Mouse (Mus musculus): ENCODE measurements at regions not wholly inside any gene's neighbourhood (a gene's known extent, or its start where the extent isn't known, plus 50 kb on each side); places are given as distances from the start of the nearest gene placed in this dataset.

GRCm38 (mm10) chr10:126183961-126184360, 218.0 kb downstream of the Lrig3 start:
- H3K4me3 ChIP-seq (ENCODE audit: low read depth, low read length), result no peak overlapping the region
- H3K9ac ChIP-seq (ENCODE audit: low read depth, poor library complexity, severe bottlenecking), result no peak overlapping the region
- no peaks in the 10 kb centered on the region; the same call in 1 of the 2 replicates for H3K9me3 ChIP-seq (replicated peaks; ENCODE audit: control insufficient read depth, insufficient read depth, low read length, poor library complexity, severe bottlenecking)
- H3K27ac ChIP-seq (ENCODE audit: insufficient read depth, low read length), result no peak overlapping the region
- TF ChIP-seq EP300 (IDR thresholded peaks at IDR 0.05; ENCODE audit: insufficient read depth, low read depth, low read length), result no peak
- no peak for TF ChIP-seq CTCF (IDR thresholded peaks at IDR 0.05; ENCODE audit: low read depth, low read length)
- no peak for TF ChIP-seq POLR2A (IDR thresholded peaks at IDR 0.05; ENCODE audit: insufficient read depth, low read length)
- H3K4me1 ChIP-seq (ENCODE audit: control insufficient read depth, insufficient read depth, low read length), result no peaks in the 10 kb centered on the region
- H3K27me3 ChIP-seq (ENCODE audit: control insufficient read depth, insufficient read depth, low read length, poor library complexity, severe bottlenecking), result no peaks in the 10 kb centered on the region
- no peaks in the 10 kb centered on the region for H3K36me3 ChIP-seq (ENCODE audit: control insufficient read depth, insufficient read depth, low read length, poor library complexity, severe bottlenecking)

- H3K9me3 ChIP-seq (replicated peaks; ENCODE audit: control insufficient read depth, insufficient read depth, low read length, poor library complexity, severe bottlenecking), result no peaks in the 10 kb centered on the region; the same call in 1 of the 2 replicates
- no peaks in the 10 kb centered on the region for H3K36me3 ChIP-seq (ENCODE audit: control insufficient read depth, insufficient read depth, low read length, poor library complexity, severe bottlenecking)
- no peak for TF ChIP-seq CTCF (IDR thresholded peaks at IDR 0.05; ENCODE audit: low read depth, low read length)
- no peak for TF ChIP-seq POLR2A (IDR thresholded peaks at IDR 0.05; ENCODE audit: insufficient read depth, low read length)
- no peak for TF ChIP-seq EP300 (IDR thresholded peaks at IDR 0.05; ENCODE audit: insufficient read depth, low read depth, low read length)
- H3K9ac ChIP-seq (ENCODE audit: low read depth, poor library complexity, severe bottlenecking), result no peak overlapping the region
- no peak overlapping the region for H3K27ac ChIP-seq (ENCODE audit: insufficient read depth, low read length)
- no peak overlapping the region for H3K4me3 ChIP-seq (ENCODE audit: low read depth, low read length)
- no peaks in the 10 kb centered on the region for H3K4me1 ChIP-seq (ENCODE audit: control insufficient read depth, insufficient read depth, low read length)
- H3K27me3 ChIP-seq (ENCODE audit: control insufficient read depth, insufficient read depth, low read length, poor library complexity, severe bottlenecking), result no peaks in the 10 kb centered on the region
These were observed 219.4 kb downstream of the Lrig3 start for GRCm38 (mm10) chr10:126185410-126185809.

GRCm38 (mm10) chr10:126186086-126186485, 220.1 kb downstream of the Lrig3 start:
- TF ChIP-seq CTCF (IDR thresholded peaks at IDR 0.05; ENCODE audit: low read depth, low read length) (no peak), EP300 (IDR thresholded peaks at IDR 0.05; ENCODE audit: insufficient read depth, low read depth, low read length) (no peak), POLR2A (IDR thresholded peaks at IDR 0.05; ENCODE audit: insufficient read depth, low read length) (no peak)
- no peak overlapping the region for H3K9ac ChIP-seq (ENCODE audit: low read depth, poor library complexity, severe bottlenecking)
- H3K36me3 ChIP-seq (ENCODE audit: control insufficient read depth, insufficient read depth, low read length, poor library complexity, severe bottlenecking), result no peaks in the 10 kb centered on the region
- H3K9me3 ChIP-seq (replicated peaks; ENCODE audit: control insufficient read depth, insufficient read depth, low read length, poor library complexity, severe bottlenecking), result no peaks in the 10 kb centered on the region; the same call in 1 of the 2 replicates
- no peak overlapping the region for H3K4me3 ChIP-seq (ENCODE audit: low read depth, low read length)
- H3K27ac ChIP-seq (ENCODE audit: insufficient read depth, low read length), result no peak overlapping the region
- no peaks in the 10 kb centered on the region for H3K4me1 ChIP-seq (ENCODE audit: control insufficient read depth, insufficient read depth, low read length)
- no peaks in the 10 kb centered on the region for H3K27me3 ChIP-seq (ENCODE audit: control insufficient read depth, insufficient read depth, low read length, poor library complexity, severe bottlenecking)

- no peak for TF ChIP-seq CTCF (IDR thresholded peaks at IDR 0.05; ENCODE audit: low read depth, low read length)
- no peak overlapping the region for H3K9ac ChIP-seq (ENCODE audit: low read depth, poor library complexity, severe bottlenecking)
- no peak overlapping the region for H3K4me3 ChIP-seq (ENCODE audit: low read depth, low read length)
- H3K9me3 ChIP-seq (replicated peaks; ENCODE audit: control insufficient read depth, insufficient read depth, low read length, poor library complexity, severe bottlenecking), result no peaks in the 10 kb centered on the region; the same call in 1 of the 2 replicates
- no peak overlapping the region for H3K27ac ChIP-seq (ENCODE audit: insufficient read depth, low read length)
- no peaks in the 10 kb centered on the region for H3K27me3 ChIP-seq (ENCODE audit: control insufficient read depth, insufficient read depth, low read length, poor library complexity, severe bottlenecking)
- H3K4me1 ChIP-seq (ENCODE audit: control insufficient read depth, insufficient read depth, low read length), result no peaks in the 10 kb centered on the region
- H3K36me3 ChIP-seq (ENCODE audit: control insufficient read depth, insufficient read depth, low read length, poor library complexity, severe bottlenecking), result no peaks in the 10 kb centered on the region
These were observed 223.0 kb downstream of the Lrig3 start for GRCm38 (mm10) chr10:126189001-126189400.

Data from ES-Bruce4 (cell line).